20 mouse cellular contexts compared by ENCODE assay signal in genomic region chr9:98817592-98817991, GRCm38 (mm10). TPM values are rescaled to one million over a fixed set of nuclear protein-coding genes. Genes with fewer than 3 reads are reported as not detected.
DNase-seq lines count a peak whose midpoint lies in the region; ATAC-seq lines count a peak whose summit lies in the region.
"Had no signal": no experiment of that assay in that cellular context is flagged by ENCODE, and none has a peak within 500 bp of the region (broad histone marks: within the 10 kb centered on the region; RNA-seq: fewer than 3 reads in every experiment).

No protein-coding gene starts in this region.

- no peaks in the 10 kb centered on the region for H3K9me3 ChIP-seq in heart, embryonic 14.5 days (ENCODE audit: control insufficient read depth, low read length)
- no peaks in the 10 kb centered on the region for H3K9me3 ChIP-seq in limb, embryonic 15.5 days
- H3K9me3 ChIP-seq: forebrain, embryonic 15.5 days; heart, embryonic 15.5 days; hindbrain, embryonic 10.5 days had no signal

- DNase-seq in adrenal gland, postnatal 14 days = peak; percentile 29
- no peak for DNase-seq in adrenal gland, adult 18-20 months (ENCODE audit: low spot score in 2 of 2)
- no peak for DNase-seq in heart, adult 18-20 months
- DNase-seq in ovary, postnatal 36 days (ENCODE audit: low spot score) = peak; percentile 33
- DNase-seq in ovary, postnatal 14 days (ENCODE audit: low spot score) = no peak
- no peak for DNase-seq in gastrocnemius, adult 18-20 months (ENCODE audit: low spot score)
- DNase-seq: cerebellum, adult 2 months; cerebellum, postnatal 10 days; gastrocnemius, postnatal 10 days; heart, postnatal 14 days; kidney, adult 11 months had no signal

- H3K4me2 ChIP-seq in heart, embryonic 14.5 days (ENCODE audit: low read length) = no peak overlapping the region
- no peak overlapping the region for H3K4me2 ChIP-seq in limb, embryonic 15.5 days
- H3K4me2 ChIP-seq: forebrain, embryonic 15.5 days; heart, embryonic 15.5 days; hindbrain, embryonic 14.5 days had no signal

- no peaks in the 10 kb centered on the region for H3K4me1 ChIP-seq in heart, embryonic 14.5 days (ENCODE audit: control insufficient read depth in 2 of 2, insufficient read depth in 2 of 2, low read length in 2 of 2)
- no peaks in the 10 kb centered on the region for H3K4me1 ChIP-seq in limb, embryonic 15.5 days
- H3K4me1 ChIP-seq: forebrain, embryonic 15.5 days; heart, embryonic 15.5 days; hindbrain, embryonic 10.5 days had no signal

- H3K27ac ChIP-seq in heart, embryonic 14.5 days (replicated peaks in 1 of 2; ENCODE audit: control insufficient read depth in 1 of 2, insufficient read depth in 1 of 2, low read depth in 2 of 2, low read length in 2 of 2) = no peak overlapping the region
- H3K27ac ChIP-seq in limb, embryonic 15.5 days = no peak overlapping the region
- H3K27ac ChIP-seq: forebrain, embryonic 15.5 days; heart, embryonic 15.5 days; hindbrain, embryonic 10.5 days; hindbrain, embryonic 14.5 days had no signal

- H3K36me3 ChIP-seq in heart, embryonic 14.5 days (ENCODE audit: control insufficient read depth, insufficient read depth, low read length) = no peaks in the 10 kb centered on the region
- H3K36me3 ChIP-seq in limb, embryonic 15.5 days = no peaks in the 10 kb centered on the region
- H3K36me3 ChIP-seq: forebrain, embryonic 15.5 days; heart, embryonic 15.5 days; hindbrain, embryonic 10.5 days had no signal

- no peak overlapping the region for H3K9ac ChIP-seq in heart, embryonic 14.5 days (ENCODE audit: low read length)
- H3K9ac ChIP-seq in limb, embryonic 15.5 days = no peak overlapping the region
- H3K9ac ChIP-seq: forebrain, embryonic 15.5 days; heart, embryonic 15.5 days; hindbrain, embryonic 14.5 days had no signal

- WGBS in heart, embryonic 14.5 days = 72% methylated on average over 7 of the region's 7 CpGs
- WGBS in limb, embryonic 15.5 days = 82% methylated on average over 7 of the region's 7 CpGs

- H3K27me3 ChIP-seq in heart, embryonic 14.5 days (ENCODE audit: control insufficient read depth, insufficient read depth, low read length) = no peaks in the 10 kb centered on the region
- no peaks in the 10 kb centered on the region for H3K27me3 ChIP-seq in limb, embryonic 15.5 days
- H3K27me3 ChIP-seq: forebrain, embryonic 15.5 days; heart, embryonic 15.5 days had no signal

- H3K4me3 ChIP-seq in heart, embryonic 14.5 days (ENCODE audit: control insufficient read depth in 1 of 2, insufficient read depth in 1 of 2, low read depth in 1 of 2, low read length in 2 of 2) = no peak overlapping the region
- no peak overlapping the region for H3K4me3 ChIP-seq in limb, embryonic 15.5 days
- H3K4me3 ChIP-seq: forebrain, embryonic 15.5 days; heart, embryonic 15.5 days; hindbrain, embryonic 10.5 days had no signal

- ATAC-seq in heart, embryonic 14.5 days (ENCODE audit: insufficient number of reproducible peaks, insufficient read depth, low FRiP score, low read depth) = 0 out of 2 replicates have a peak, but pooled peaks have one; percentile 18
- 0 out of 2 replicates have a peak, but pooled peaks have one; percentile 6 for ATAC-seq in limb, embryonic 15.5 days (ENCODE audit: insufficient number of reproducible peaks, low FRiP score, low TSS enrichment, low read depth)
- ATAC-seq: forebrain, embryonic 15.5 days had no signal

RNA-seq across cellular contexts. Expression of gene Prr23a1, which starts 24.7 kb away (rescaled TPM):
- total RNA-seq in adrenal gland, postnatal 14 days (2021) = not detected in 2 replicates
- not detected for total RNA-seq in adrenal gland, adult 18-20 months (2021)
- not detected in 2 replicates for polyA plus RNA-seq in heart, embryonic 14.5 days (2014; fragmentation: Nextera tagmentation; extraction: Ambion mirVana)
- not detected for total RNA-seq in heart, adult 18-20 months (2021)
- not detected in 2 replicates for polyA plus RNA-seq in limb, embryonic 15.5 days (2015; fragmentation: Nextera tagmentation; extraction: Ambion mirVana)
- not detected for total RNA-seq in gastrocnemius, adult 18-20 months (2021)
- total RNA-seq: gastrocnemius, postnatal 10 days; gastrocnemius, postnatal 4 days; heart, postnatal 14 days had no signal
- polyA plus RNA-seq: cerebellum, adult 2 months; embryonic facial prominence, embryonic 11.5 days; forebrain, embryonic 11.5 days; forebrain, embryonic 15.5 days; heart, embryonic 15.5 days; hindbrain, embryonic 10.5 days had no signal

RNA-seq across cellular contexts. Expression of gene Prr23a2, which starts 38.7 kb away (rescaled TPM):
- not detected in 2 replicates for total RNA-seq in adrenal gland, postnatal 14 days (2021)
- not detected for total RNA-seq in adrenal gland, adult 18-20 months (2021)
- polyA plus RNA-seq in heart, embryonic 14.5 days (2014; fragmentation: Nextera tagmentation; extraction: Ambion mirVana) = not detected in 2 replicates
- not detected for total RNA-seq in heart, adult 18-20 months (2021)
- not detected in 2 replicates for polyA plus RNA-seq in limb, embryonic 15.5 days (2015; fragmentation: Nextera tagmentation; extraction: Ambion mirVana)
- total RNA-seq in gastrocnemius, adult 18-20 months (2021) = not detected
- total RNA-seq: gastrocnemius, postnatal 10 days; gastrocnemius, postnatal 4 days; heart, postnatal 14 days had no signal
- polyA plus RNA-seq: cerebellum, adult 2 months; embryonic facial prominence, embryonic 11.5 days; forebrain, embryonic 11.5 days; forebrain, embryonic 15.5 days; heart, embryonic 15.5 days; hindbrain, embryonic 10.5 days; hindbrain, embryonic 14.5 days had no signal

RNA-seq across cellular contexts. Expression of gene Prr23a3, which starts 47.0 kb away (rescaled TPM):
- not detected in 2 replicates for total RNA-seq in adrenal gland, postnatal 14 days (2021)
- not detected for total RNA-seq in adrenal gland, adult 18-20 months (2021)
- polyA plus RNA-seq in heart, embryonic 14.5 days (2014; fragmentation: Nextera tagmentation; extraction: Ambion mirVana) = not detected in 2 replicates
- not detected for total RNA-seq in heart, adult 18-20 months (2021)
- polyA plus RNA-seq in limb, embryonic 15.5 days (2015; fragmentation: Nextera tagmentation; extraction: Ambion mirVana) = not detected in 2 replicates
- total RNA-seq in gastrocnemius, adult 18-20 months (2021) = not detected
- total RNA-seq: gastrocnemius, postnatal 10 days; gastrocnemius, postnatal 4 days; heart, postnatal 14 days had no signal
- polyA plus RNA-seq: cerebellum, adult 2 months; embryonic facial prominence, embryonic 11.5 days; forebrain, embryonic 11.5 days; forebrain, embryonic 15.5 days; heart, embryonic 15.5 days; hindbrain, embryonic 10.5 days; hindbrain, embryonic 14.5 days had no signal

Comparison
In these comparisons a context has a peak if more than half of its experiments do, and no peak if none do; other contexts are left out.
1. DNase-seq: peak in adrenal gland, postnatal 14 days (single experiment) and ovary, postnatal 36 days (single experiment); none in adrenal gland, adult 18-20 months (0 of 2), heart, adult 18-20 months (0 of 2), ovary, postnatal 14 days (single experiment) and gastrocnemius, adult 18-20 months (single experiment).